Mouse (Mus musculus) layer of hippocampus, postnatal 14 days (tissue): ENCODE measurements around the gene Edil3. TPM values are rescaled to one million over a fixed set of nuclear protein-coding genes. Genes with fewer than 3 reads are reported as not detected.

Experiments
- DNase-seq, 2 experiments: peaks; one replicate each; pipeline ENCODE4 v3.0.0; 2021 to 2022; ENCODE audit warnings: low spot score in 2 of 2, mixed read lengths in 1 of 2
- total RNA-seq, 2 experiments: library from RNA; stranded (reverse); gene quantifications; 2 replicates each; pipeline ENCODE4 v1.2.3; 2021

Edil3 gene
- total RNA-seq, 2 experiments from 2014 or later = 46.5 to 57.0 TPM

GRCm38 (mm10) chr13:89199275-89199674 is 378.0 kb downstream of the Edil3 start:
- DNase-seq = no peak

- DNase-seq = no peak
These were observed 416.8 kb downstream of the Edil3 start for GRCm38 (mm10) chr13:89238104-89238503.

- DNase-seq = no peak
These were observed 432.8 kb downstream of the Edil3 start for GRCm38 (mm10) chr13:89253990-89254642.

GRCm38 (mm10) chr13:89256906-89257305 is 435.6 kb downstream of the Edil3 start:
- no peak for DNase-seq

- peak in 1 of 2 experiments; percentile 5 for DNase-seq
These were observed 465.5 kb downstream of the Edil3 start for GRCm38 (mm10) chr13:89286696-89287305.

GRCm38 (mm10) chr13:89288201-89288600 is 466.9 kb downstream of the Edil3 start:
- DNase-seq = no peak

GRCm38 (mm10) chr13:89321155-89321554 is 499.9 kb downstream of the Edil3 start:
- DNase-seq = peak in 1 of 2 experiments; percentile 55

GRCm38 (mm10) chr13:89324282-89324681 is 503.0 kb downstream of the Edil3 start:
- DNase-seq = no peak

- DNase-seq = no peak
These were observed 513.2 kb downstream of the Edil3 start for GRCm38 (mm10) chr13:89334494-89334893.

GRCm38 (mm10) chr13:89335908-89336579 is 514.8 kb downstream of the Edil3 start:
- DNase-seq = no peak

GRCm38 (mm10) chr13:89339055-89339454 is 517.8 kb downstream of the Edil3 start:
- DNase-seq = peak; percentile 22 to 29

GRCm38 (mm10) chr13:89339776-89340175 is 518.5 kb downstream of the Edil3 start:
- DNase-seq = no peak

GRCm38 (mm10) chr13:89355234-89355633 is 534.0 kb downstream of the Edil3 start:
- DNase-seq = peak in 1 of 2 experiments; percentile 29

- no peak for DNase-seq
These were observed 537.1 kb downstream of the Edil3 start for GRCm38 (mm10) chr13:89358407-89358806.

GRCm38 (mm10) chr13:89362274-89362673 is 541.0 kb downstream of the Edil3 start:
- no peak for DNase-seq

- DNase-seq = no peak
These were observed 550.0 kb downstream of the Edil3 start for GRCm38 (mm10) chr13:89371253-89371652.

- no peak for DNase-seq
These were observed 550.5 kb downstream of the Edil3 start for GRCm38 (mm10) chr13:89371656-89372240.
